Mouse (Mus musculus) adrenal gland, adult 8-10 months (tissue): ENCODE data around the gene Fancc. TPM values are rescaled to one million over a fixed set of nuclear protein-coding genes. Genes with fewer than 3 reads are reported as not detected.
A peak's percentile ranks its signal among the peaks of the same experiment; 100 is the strongest.

Experiments used
- DNase-seq: peaks from one replicate; pipeline ENCODE4 v3.0.0; 2022
- total RNA-seq, 4 experiments: library from RNA; stranded (reverse); gene quantifications; 2 replicates each; pipeline ENCODE4 v1.2.4; 2022

The Fancc gene
- total RNA-seq, 4 experiments from 2014 or later, result 11.8 to 15.2 (median 13.1) TPM

DNA sequence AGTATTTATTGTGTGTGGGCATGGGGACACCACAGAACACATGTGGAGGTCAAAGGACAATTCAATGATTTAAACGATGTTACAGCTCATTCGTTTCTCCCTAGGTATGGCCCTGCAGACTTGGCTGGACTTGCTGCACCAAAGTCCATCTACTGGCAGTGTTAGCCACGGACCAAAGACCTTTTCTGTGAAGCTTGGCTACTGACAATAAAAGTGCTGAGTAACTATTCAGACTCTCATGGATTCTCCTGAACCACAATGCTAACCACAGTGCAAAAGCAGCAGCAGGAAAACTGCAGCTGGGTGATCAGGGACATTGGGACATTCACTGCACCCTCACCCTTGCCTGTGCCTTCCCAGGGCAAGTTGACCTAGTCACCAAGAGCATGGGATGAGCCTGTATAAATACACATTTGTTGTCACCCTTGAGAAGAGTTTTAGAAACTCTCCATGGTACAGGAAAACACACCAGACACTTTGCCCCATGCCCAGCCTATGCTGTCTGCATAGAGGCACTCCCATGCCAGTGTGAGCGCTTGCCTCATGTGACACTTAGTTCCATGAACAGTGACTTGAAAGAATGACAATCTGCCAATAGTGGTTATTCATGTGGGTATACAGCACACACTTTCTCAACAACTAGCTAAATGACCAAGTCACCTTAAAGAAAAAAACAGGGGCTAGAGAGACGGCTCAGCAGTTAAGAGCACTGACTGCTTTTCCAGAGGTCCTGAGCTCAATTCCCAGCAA is 151.4 kb downstream of the Fancc start:
- no peak for DNase-seq

GRCm38 (mm10) chr13:63344481-63344880 is 152.6 kb downstream of the Fancc start:
- DNase-seq, result no peak

DNA sequence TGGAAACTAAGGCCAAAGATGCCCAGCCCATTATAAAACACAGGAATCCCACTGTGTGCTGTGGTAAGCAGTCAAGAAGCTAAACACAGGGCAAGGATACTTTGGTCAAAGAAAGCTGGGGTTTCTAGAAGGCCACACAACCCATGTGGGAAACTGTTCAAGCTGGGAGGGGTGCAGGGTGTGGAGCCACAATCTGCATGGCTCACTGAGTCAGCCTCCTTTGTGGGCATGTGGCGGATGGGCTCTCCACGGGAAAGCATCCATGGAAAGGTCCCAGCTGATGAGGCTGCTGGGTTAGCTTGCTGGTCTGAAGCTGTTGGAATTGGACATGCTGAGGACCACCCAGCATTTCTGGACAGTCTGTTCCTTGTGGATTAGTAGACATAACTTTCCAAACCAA is 154.3 kb downstream of the Fancc start:
- no peak for DNase-seq

- DNase-seq, result no peak
Observed at GRCm38 (mm10) chr13:63339946-63340345, 157.1 kb downstream of the Fancc start.

DNA sequence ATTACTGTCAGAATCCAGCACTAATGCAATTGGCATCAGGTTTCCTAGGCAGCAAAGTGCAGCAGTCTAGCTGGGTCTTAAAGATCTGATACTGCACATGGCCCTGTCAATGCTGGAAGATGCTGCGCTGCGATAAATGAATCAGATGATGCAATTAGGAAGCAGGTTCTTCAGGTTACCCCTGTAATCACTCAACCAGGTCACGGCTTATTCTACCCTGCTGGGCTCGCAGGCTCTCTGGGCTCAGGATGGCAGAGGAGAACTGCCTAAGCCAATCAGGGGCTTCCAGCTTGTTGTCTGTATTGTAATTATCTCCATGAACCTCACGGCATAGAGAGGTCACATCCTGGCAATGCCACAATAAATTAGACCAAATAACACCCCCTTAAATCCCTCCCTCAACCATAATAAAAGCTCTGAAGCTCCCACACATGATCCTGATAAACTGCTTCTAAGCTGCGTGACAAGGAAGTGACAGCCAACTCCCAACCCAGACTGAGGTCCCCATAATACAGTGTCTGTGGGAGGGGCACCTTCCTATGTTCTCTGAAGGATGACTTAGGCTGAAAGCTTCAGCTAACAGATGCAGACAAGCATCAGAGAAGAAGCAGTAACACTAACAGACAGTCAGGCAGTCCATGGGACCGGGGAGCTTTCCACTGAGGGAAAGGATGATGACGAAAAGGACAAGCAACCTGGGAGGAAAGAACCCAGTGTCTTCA is 159.7 kb downstream of the Fancc start:
- DNase-seq, result no peak

GRCm38 (mm10) chr13:63336335-63336734 is 160.7 kb downstream of the Fancc start:
- no peak for DNase-seq

GRCm38 (mm10) chr13:63335421-63336134 is 161.5 kb downstream of the Fancc start:
- DNase-seq, result no peak

GRCm38 (mm10) chr13:63332576-63333300 is 164.3 kb downstream of the Fancc start:
- DNase-seq, result no peak

DNA sequence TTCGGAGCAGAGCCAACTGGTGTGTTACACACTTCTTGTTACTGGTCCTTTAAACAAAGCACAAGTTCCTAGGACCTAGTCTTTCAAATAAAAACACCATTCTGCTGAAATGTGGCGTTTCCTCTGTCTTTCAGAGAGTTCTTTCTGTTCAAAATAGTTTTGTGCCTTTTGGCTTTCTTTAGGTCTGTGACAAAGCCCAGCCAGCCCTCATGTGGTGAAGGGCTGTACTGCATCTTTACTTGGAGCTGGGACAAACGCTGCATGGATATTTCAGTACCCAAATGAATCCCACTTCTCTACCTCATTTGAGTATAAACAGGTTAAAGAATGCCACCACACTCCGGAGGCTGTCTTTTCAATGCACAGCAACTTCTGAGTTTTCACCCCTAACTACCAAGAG is 165.7 kb downstream of the Fancc start:
- no peak for DNase-seq

- no peak for DNase-seq
Observed at GRCm38 (mm10) chr13:63330236-63330860, 166.7 kb downstream of the Fancc start.

DNA sequence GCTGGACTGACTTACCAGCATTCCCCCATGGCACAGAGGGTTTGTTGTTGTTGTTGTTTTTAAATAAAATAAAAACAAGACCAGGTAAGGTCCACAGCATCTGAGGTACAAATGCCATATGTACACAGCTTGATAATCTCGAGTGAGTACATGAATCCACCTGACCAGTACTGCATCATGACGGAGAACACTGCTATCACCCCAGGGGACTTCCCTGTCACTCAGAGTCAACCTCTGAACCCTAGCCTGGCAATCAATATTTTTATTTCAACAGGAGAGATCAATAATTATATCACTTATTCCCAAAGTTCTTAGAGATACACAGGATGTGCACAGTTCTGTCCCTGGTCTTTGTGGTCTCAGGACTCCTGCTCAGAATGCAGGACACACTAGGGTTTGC is 171.1 kb downstream of the Fancc start:
- DNase-seq, result no peak

- DNase-seq, result peak; percentile 78
Observed at GRCm38 (mm10) chr13:63324978-63325848, 171.9 kb downstream of the Fancc start.

- no peak for DNase-seq
Observed at GRCm38 (mm10) chr13:63324311-63324710, 172.8 kb downstream of the Fancc start.

- DNase-seq, result no peak
Observed at GRCm38 (mm10) chr13:63323286-63324075, 173.6 kb downstream of the Fancc start.

DNA sequence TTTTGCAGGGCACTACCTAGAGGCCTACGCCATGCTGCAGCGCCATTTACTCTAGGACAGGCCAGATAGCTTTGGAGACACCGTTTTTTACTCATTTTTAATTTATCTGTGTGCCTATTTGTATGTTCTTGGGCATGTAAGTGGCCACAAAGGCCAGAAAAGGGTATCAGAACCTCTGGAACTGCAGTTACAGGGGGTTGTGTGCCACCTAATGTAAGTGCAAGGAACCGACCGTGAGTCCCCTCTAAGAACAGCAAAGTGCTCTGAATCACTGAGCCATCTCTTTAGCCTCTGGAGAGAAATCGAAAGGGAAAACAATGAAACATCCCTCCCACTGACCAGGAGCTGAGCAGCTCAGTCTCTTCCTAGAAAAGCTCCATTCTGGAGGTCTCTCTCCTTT is 174.3 kb downstream of the Fancc start:
- DNase-seq, result no peak

- DNase-seq, result no peak
Observed at GRCm38 (mm10) chr13:63321689-63322088, 175.4 kb downstream of the Fancc start.

- no peak for DNase-seq
Observed at GRCm38 (mm10) chr13:63319814-63320213, 177.3 kb downstream of the Fancc start.

DNA sequence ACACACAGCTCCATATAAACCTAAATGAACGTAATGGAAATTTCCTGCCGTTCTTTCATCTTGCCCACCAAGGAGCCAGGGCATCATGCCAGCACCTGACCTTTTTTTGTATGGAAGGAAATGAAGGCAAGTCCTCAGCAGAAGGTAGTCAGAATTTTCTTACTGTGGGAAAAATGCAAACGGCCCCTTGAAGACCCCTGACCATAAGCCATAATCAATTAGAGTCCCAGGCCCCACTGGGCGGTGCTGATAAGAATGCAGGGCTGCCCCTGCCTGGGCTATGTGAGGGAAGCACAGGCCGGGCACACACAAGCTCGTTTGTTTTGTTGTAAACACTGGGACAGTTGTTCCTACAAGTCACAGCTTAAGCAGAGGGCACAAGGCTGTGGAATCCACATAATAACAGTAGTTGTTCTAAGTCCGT is 179.4 kb downstream of the Fancc start:
- DNase-seq, result no peak

DNA sequence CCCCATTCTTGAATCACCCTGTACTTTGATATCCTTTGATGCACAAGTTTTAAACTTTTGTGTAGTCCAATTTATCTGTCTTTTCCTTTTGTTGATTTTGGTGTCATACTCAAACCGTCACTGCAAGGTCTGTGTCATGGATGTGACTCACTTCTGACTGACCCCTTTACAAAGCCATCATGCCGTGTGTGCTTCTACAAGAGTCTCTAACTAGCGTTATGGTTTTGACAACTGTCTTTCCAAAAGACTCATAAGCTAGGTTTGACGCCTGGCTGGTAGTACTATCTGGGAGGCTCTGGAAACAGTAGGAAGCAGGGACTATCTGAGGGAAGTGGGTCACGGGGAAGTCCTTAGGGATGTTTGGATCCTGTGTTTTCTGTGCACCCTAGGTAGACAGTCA is 180.7 kb downstream of the Fancc start:
- no peak for DNase-seq

- DNase-seq, result no peak
Observed at GRCm38 (mm10) chr13:63315777-63316176, 181.3 kb downstream of the Fancc start.
